Mouse (Mus musculus): ENCODE data around the gene Dcaf5. TPM values are rescaled to one million over a fixed set of nuclear protein-coding genes. Genes with fewer than 3 reads are reported as not detected.

The Dcaf5 gene
- total and polyA plus RNA-seq, 3 experiments = 8.2 to 13.2 (median 13.0) TPM

DNA sequence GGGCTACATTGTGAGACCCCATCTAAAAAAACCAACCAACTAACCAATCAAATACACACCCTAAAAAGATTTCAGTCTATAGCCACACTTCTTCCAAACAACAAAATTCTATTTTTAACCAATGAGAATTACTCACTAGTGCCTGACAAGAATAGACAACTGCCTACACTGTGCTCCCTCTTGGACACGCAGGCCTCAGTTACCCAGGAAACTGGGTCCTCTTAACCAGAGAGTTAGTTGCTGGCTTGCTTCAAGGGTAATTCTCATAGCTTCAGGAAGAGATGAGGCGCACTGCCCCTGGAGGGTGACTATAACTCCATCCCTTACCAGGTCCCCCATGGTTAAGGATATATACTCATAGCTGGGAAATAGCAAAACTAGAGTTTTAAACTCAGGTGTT, 95.5 kb downstream of the Dcaf5 start:
- H3K79me2 ChIP-seq (replicated peaks; ENCODE audit: control insufficient read depth, extremely low read depth, insufficient read depth, poor library complexity, severe bottlenecking) = no peaks in the 10 kb centered on the region
- no peak overlapping the region for H3K27ac ChIP-seq (ENCODE audit: insufficient read depth, low read depth)
- H3K4me2 ChIP-seq (ENCODE audit: insufficient read depth, low read depth, poor library complexity, severe bottlenecking) = no peak overlapping the region
- H3K9me3 ChIP-seq (replicated peaks; ENCODE audit: low read length) = no peaks in the 10 kb centered on the region
- no peak for TF ChIP-seq POLR2AphosphoS2 (IDR thresholded peaks at IDR 0.05; ENCODE audit: low read depth, low read length)
- TF ChIP-seq BHLHE40 (IDR thresholded peaks at IDR 0.05; ENCODE audit: low read depth, low read length) = no peak
- TF ChIP-seq RCOR1 (conservative IDR thresholded peaks at IDR 0.05; ENCODE audit: low read depth, low read length) = no peak
- TF ChIP-seq PAX5 (IDR thresholded peaks at IDR 0.05; ENCODE audit: low read length) = no peak
- no peak for TF ChIP-seq RAD21 (IDR thresholded peaks at IDR 0.05; ENCODE audit: low read depth, low read length)
- no peak for TF ChIP-seq MAX (IDR thresholded peaks at IDR 0.05; ENCODE audit: low read length)
- no peak for TF ChIP-seq MXI1 (IDR thresholded peaks at IDR 0.05; ENCODE audit: low read depth, low read length)
- no peak for TF ChIP-seq ZNF384 (IDR thresholded peaks at IDR 0.05; ENCODE audit: low read depth, low read length)
- no peak for TF ChIP-seq ELF1 (IDR thresholded peaks at IDR 0.05; ENCODE audit: low read depth, low read length)
- TF ChIP-seq JUN (IDR thresholded peaks at IDR 0.05; ENCODE audit: insufficient read depth, low read depth, low read length) = no peak
- no peak for TF ChIP-seq USF1 (IDR thresholded peaks at IDR 0.05; ENCODE audit: low read depth, low read length)
- TF ChIP-seq MEF2A (IDR thresholded peaks at IDR 0.05; ENCODE audit: borderline replicate concordance, low read depth, low read length) = no peak
- no peak for TF ChIP-seq EP300 (IDR thresholded peaks at IDR 0.05; ENCODE audit: low read length)
- TF ChIP-seq SMC3 (IDR thresholded peaks at IDR 0.05; ENCODE audit: low read depth, low read length) = no peak
- no peak for TF ChIP-seq CTCF (conservative IDR thresholded peaks at IDR 0.05 in 1 of 2, IDR thresholded peaks at IDR 0.05 in 1 of 2; ENCODE audit: low read depth in 2 of 2, low read length in 2 of 2)
- no peak for DNase-seq (ENCODE audit: extremely low read depth)
- dilution Hi-C loops (cut with MboI; ENCODE audit: extremely low pct_ligation_motif_present, extremely low pct_unique_long_range_greater_than_20kb, low sequenced_read_pairs) = no loop called here
- H3K9ac ChIP-seq (ENCODE audit: insufficient read depth, low read depth) = no peak overlapping the region
- H3K4me1 ChIP-seq (ENCODE audit: control insufficient read depth in 1 of 2, insufficient read depth in 2 of 2) = peaks cover 2 to 11% of the 10 kb centered on the region in 2 experiments; a peak in 3 of 4 replicates
- in situ Hi-C loops (cut with MboI; ENCODE audit: low pct_ligation_motif_present, low pct_unique_long_range_greater_than_20kb, low sequenced_read_pairs) = no loop called here
- H3K27me3 ChIP-seq (replicated peaks) = no peaks in the 10 kb centered on the region
- peaks cover 44 to 80% of the 10 kb centered on the region in 2 experiments for H3K36me3 ChIP-seq (replicated peaks in 1 of 2; ENCODE audit: control insufficient read depth in 1 of 2, insufficient read depth in 1 of 2, low read length in 1 of 2)
- no peak overlapping the region for H3K4me3 ChIP-seq (replicated peaks in 1 of 3; ENCODE audit: low read depth in 2 of 3, low read length in 2 of 3, poor library complexity in 1 of 3)

DNA sequence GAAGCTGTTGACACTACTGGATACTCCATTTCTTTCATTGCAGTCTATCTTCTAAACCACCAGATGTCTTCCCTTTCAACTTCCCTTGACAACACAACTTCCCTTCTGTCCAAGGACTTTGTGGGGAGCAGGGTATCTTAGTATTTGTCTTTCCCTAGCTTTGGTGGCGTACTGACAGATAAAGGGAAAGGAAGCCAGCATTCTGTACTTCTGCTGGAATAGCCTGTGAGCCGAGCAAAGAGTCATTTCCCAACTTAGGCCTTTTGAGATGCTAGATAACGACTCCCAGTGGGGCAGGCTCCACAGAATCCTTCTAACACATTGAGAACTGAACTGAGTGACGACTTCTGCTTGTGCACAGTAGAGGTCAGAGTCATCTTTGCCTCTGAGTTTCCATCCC, 102.2 kb downstream of the Dcaf5 start:
- Histone ChIP-seq H3K4me2 (ENCODE audit: insufficient read depth, low read depth, poor library complexity, severe bottlenecking) (no peak overlapping the region), H3K4me3 (replicated peaks in 1 of 3; ENCODE audit: low read depth in 2 of 3, low read length in 2 of 3, poor library complexity in 1 of 3) (no peak overlapping the region), H3K27me3 (replicated peaks) (no peaks in the 10 kb centered on the region), H3K27ac (ENCODE audit: insufficient read depth, low read depth) (no peak overlapping the region), H3K9me3 (replicated peaks; ENCODE audit: low read length) (no peaks in the 10 kb centered on the region), H3K9ac (ENCODE audit: insufficient read depth, low read depth) (no peak overlapping the region), H3K4me1 (ENCODE audit: control insufficient read depth in 1 of 2, insufficient read depth in 2 of 2) (peaks cover 6 to 23% of the 10 kb centered on the region in 2 experiments), H3K79me2 (replicated peaks; ENCODE audit: control insufficient read depth, extremely low read depth, insufficient read depth, poor library complexity, severe bottlenecking) (no peaks in the 10 kb centered on the region), H3K36me3 (replicated peaks in 1 of 2; ENCODE audit: control insufficient read depth in 1 of 2, insufficient read depth in 1 of 2, low read length in 1 of 2) (peaks cover 27 to 38% of the 10 kb centered on the region in 2 experiments)
- in situ Hi-C loops (cut with MboI; ENCODE audit: low pct_ligation_motif_present, low pct_unique_long_range_greater_than_20kb, low sequenced_read_pairs) (no loop called here), dilution Hi-C loops (cut with MboI; ENCODE audit: extremely low pct_ligation_motif_present, extremely low pct_unique_long_range_greater_than_20kb, low sequenced_read_pairs) (no loop called here)
- no peak for DNase-seq (ENCODE audit: extremely low read depth)
- TF ChIP-seq NELFE (IDR thresholded peaks at IDR 0.05; ENCODE audit: low read depth, low read length) (no peak), ETS1 (conservative IDR thresholded peaks at IDR 0.05; ENCODE audit: low read depth, low read length) (no peak), ZC3H11A (IDR thresholded peaks at IDR 0.05; ENCODE audit: low read depth, low read length) (no peak), TCF12 (IDR thresholded peaks at IDR 0.05; ENCODE audit: low read depth, low read length) (no peak), KAT2A (IDR thresholded peaks at IDR 0.05; ENCODE audit: insufficient replicate concordance, low read length) (no peak), SIN3A (IDR thresholded peaks at IDR 0.05; ENCODE audit: low read length) (no peak), HCFC1 (IDR thresholded peaks at IDR 0.05; ENCODE audit: low read depth, low read length) (no peak), MAZ (IDR thresholded peaks at IDR 0.05; ENCODE audit: low read depth, low read length) (no peak), IRF4 (IDR thresholded peaks at IDR 0.05; ENCODE audit: low read depth, low read length) (no peak), NRF1 (IDR thresholded peaks at IDR 0.05; ENCODE audit: low read depth, low read length) (no peak), CHD2 (IDR thresholded peaks at IDR 0.05; ENCODE audit: low read length) (no peak), TBP (conservative IDR thresholded peaks at IDR 0.05; ENCODE audit: low read depth, low read length) (no peak), MYC (IDR thresholded peaks at IDR 0.05; ENCODE audit: low read depth, low read length) (no peak)

Data from CH12.LX (cell line).